Mouse (Mus musculus) monocyte, adult 5-6 weeks (primary cell): ENCODE data around the gene Klhl29. TPM values are rescaled to one million over a fixed set of nuclear protein-coding genes. Genes with fewer than 3 reads are reported as not detected.

ENCODE experiments used
- ATAC-seq: fragments of 153-309, 156-312 bp; replicated peaks from 2 replicates; pipeline ENCODE4 v1.8.0; 2017; ENCODE audit warnings: mild to moderate bottlenecking; ENCODE audit not compliant: low TSS enrichment, insufficient number of reproducible peaks, severe bottlenecking, poor library complexity, low FRiP score
- total RNA-seq: library from RNA; stranded (forward); fragments of 200-1000, 200-491, 200-594 nt; gene quantifications from 3 replicates; pipeline ENCODE4 v1.2.3, GENCODE M21; 2017

Gene Klhl29
- total RNA-seq, 1 experiment from 2014 or later = not detected

DNA sequence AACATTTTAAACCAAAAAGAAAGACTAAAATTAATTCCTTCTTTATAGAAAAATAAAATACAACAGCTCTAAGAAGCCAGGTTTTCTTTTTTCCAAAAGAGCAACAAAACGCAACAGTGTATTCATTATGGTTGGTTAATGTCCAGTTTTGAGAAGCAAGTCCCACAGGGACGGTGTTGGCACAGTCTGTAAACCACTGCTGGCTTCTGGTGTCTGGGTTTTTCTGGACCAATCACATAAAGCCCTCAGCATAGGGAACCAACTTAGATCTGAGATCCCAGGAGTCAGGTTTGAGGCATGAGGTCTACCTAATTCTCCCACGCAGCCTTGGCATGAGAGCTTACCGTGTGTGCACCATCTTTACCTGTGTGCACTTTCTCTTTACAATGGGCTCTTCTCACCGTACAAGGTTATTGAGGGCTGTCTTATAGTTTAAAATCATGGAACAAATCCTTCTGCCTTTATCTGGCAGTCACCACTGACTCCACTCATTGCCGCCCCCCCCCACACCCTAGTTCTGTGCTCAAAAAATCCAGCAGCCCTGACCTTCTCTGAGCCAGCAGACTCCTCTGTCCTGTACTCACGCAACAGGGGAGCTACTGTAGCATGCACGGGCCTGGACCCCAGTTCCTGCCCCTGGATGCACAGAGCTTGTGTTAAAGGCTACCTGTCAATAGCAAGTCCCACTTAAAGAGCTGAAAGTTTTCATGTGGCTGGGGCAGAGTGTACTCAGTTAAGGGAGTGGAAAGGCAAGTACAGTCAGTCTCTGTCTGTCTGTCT, 132.7 kb downstream of the Klhl29 start:
- no peak for ATAC-seq

DNA sequence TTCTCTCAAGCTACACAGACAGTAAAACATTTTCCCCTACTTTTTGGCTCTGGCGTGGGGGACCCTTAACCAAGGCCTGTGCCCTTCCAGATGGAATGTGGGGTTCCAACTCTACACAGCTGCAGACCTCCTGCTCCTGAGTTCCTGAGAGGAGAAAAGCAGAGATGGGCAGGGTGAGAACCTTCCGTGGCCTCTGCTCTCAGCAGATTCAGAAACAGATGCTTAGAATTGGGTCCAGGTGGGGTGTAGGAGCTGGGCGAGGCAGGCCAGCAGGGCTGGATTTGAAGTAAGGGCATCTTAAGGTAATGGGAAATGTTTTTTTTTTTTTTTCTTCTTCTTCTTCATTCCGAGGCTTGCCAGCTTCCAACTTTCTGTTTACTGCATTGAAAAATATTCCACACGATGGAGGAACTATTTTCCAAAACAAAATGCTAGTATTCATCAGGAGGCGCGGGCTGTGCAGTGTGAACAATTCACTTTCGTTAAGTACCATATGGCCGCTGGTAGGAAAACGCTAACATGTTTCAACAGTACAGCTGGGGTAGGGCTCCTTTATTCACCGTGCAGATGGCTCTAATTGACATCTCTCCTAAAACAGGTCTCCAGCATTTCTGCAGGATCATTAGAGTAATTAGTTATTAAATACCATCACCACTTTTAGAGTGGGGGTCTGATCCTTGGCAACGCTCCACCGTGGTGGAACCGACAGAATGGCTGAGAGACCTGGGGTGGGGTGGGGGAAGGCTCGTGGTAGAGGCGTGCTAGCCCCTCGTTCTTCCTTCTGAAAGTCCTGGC, 135.8 kb downstream of the Klhl29 start:
- no peak for ATAC-seq

DNA sequence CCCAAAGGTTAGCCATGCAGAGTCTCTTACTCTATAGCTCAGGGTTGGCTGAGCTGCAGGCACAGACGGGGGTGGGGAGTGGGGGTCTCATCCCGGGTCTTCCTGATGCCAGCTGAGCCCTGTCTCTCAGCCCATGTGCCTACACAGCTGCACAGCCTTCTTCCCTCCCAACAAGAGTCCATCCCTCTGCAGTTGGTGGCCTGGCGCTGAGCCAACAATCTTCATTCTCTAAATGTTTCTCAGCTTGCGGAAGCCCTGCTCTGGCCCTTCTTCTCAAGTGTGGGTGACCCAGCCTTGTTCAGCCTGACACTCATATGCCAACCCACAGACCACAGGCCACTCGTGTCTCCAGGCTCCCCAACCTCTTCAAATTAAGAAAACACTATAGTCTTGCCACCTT, 138.4 kb downstream of the Klhl29 start:
- no peak for ATAC-seq

DNA sequence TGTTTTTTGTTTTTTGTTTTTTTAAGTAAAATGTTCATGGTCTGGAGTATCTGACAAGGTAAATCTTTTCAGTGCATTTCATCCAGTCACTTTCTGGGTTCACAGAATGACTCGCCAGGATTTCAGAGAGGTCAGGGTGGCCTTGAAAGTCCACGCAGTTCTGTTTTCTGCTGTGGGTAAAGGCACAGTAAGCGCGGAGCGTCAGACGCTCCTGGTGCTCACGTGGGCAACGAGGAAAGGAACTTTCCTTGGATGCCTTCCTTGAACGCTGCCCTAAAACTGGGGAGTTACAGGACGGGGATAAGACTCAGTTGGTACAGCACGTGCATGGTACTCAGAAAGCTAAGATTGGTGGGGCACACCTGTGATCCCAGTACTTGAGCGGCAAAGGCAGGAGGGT, 139.9 kb downstream of the Klhl29 start:
- ATAC-seq = no peak

DNA sequence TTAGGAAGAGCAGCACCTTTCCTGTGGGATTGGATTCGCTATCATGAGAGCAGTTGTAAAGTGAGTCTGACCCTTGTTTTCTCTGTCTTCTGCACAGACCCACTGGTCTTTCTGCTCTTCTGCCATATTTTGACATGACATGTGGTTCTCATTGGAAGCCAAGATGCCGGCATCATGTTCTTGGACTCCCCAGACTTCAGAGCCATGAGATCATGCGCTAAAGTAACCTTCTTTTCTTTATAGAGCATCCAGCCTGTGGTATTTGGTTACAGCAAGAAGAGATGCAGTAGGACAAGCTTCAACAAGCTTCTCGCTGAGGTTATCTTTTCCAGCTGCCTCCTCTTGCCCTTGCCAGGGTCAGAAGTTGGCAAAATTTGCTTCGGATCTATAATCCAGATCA, 145.0 kb downstream of the Klhl29 start:
- no peak for ATAC-seq

DNA sequence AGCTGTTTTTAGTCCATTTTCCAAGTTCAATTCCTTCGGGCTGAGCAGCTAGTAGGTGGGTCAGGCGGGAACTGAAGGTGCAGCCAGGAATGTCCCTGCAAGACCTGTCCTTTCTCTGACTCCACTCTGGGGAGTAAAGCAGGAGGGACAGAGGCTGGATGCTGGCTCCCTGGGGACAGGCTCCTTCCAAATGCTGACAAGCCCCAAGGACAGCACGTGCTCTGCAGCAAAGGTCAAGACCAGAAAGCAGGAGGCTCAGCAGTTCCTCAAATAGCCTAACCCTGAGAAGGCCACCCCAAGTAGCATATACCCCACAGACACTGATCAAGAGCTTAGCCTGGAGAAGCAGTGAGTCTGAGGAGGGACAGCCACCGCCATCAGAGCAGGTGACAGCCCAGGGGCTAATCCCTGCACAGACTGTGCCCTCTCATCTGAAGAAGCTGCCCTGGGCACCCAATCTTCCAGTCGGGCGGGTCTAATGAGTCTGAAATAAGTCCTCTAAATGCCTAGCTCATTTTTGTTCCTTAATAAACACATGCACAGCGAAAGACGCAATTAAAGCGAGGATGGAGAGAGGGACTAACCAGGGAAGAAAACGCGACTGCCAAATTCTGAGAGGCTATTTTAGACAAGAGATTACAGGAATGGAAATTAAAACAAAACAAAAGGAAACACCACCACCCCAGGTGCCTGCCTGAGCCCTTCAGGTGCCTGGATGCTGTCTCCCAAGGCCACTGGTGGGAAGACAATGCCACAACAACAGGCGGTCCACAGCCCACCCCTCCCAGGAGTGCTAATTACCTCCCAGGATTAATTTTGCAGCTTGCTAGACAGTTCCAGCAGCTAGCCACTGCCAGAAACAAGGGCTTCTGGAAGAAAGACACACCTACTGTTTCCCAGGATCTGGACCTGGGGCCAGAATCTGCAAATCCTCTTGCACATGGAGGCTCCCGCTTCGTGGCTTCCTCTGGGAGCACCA, 148.5 kb downstream of the Klhl29 start:
- no peak for ATAC-seq

DNA sequence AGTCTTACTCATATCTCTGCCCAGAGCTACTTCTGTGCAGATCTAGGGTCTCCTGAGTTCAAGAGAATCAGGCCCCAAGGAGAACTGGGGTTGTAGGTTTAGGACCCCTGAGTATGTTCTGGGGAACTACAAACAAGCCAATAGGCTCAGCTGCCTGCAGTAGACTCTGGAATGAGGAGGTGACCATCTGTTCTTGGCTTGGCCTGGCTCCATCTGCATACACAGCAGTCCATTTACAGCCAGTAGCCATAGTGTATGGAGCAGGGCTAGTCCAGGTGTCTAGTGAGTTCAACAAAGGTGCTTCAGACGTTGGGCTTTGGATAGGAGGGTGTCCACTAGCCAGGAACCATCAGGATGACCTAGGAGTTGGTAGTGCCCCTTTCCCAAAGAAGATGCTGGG, 151.9 kb downstream of the Klhl29 start:
- no peak for ATAC-seq

DNA sequence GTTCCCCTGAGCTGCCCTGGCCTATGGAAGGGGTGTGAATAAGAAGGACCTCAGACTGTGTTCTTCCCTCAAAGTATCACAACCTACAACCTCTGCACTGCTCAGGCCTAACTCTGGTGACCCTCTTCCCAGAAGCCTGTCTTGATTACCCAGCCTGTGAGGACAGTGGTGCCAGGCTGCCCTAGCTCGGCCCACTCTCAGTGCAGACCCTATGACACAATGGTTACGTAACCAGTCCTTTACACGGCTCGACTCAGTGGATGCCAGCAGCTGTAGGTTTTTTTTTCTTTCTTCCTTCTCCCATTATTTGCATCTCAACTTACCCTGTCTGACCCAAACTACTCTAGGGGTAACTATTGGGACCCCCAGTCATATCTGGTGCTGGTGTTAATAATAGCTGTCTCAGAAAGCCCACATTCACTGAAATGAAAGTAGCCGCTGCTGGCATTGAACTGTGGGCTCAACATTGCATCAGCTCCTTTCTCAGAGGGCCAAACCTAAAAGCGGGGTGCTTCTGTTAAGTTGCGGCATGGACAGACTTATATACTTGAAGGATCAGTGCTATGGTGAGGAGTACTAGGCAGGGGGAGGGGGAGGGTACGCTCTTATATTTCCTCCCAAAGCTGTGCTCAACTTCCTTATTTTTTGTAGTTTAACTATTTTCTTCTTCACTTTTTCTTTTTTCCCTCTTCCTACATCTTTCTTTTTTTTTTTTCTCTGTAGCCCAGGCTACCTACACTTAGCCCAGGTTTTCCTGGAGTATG, 152.9 kb downstream of the Klhl29 start:
- ATAC-seq = no peak

DNA sequence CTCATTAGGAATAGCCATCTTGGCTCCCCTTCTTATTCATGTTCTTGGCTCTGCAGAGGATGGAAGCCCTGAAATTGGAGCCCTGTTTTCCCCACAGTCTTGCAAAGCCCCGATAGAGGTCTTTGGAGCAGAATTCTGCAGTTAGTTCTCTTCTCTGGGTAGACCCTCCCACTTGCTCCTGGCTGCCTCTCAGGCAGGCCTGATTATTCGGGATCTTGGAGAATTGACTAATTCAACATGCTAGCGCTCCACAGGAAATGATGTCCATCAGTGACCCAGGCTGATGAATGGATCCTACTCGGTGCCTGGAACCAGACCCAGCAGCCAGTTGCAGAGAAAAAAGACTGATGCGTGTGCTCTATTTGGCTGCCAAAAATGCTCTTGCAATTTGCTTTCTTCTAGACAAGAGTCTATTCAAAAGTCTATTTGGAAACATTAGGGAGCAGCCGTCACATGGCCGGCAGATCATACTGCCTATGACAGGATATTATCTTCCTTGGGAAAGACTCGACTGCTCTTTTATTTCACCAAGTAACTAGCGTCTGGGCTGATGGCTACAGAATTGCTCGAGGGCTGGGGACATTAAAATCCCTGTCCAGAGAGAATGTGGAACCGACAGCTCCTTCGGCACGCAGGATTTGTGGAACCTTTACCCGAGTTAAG, 155.4 kb downstream of the Klhl29 start:
- no peak for ATAC-seq

DNA sequence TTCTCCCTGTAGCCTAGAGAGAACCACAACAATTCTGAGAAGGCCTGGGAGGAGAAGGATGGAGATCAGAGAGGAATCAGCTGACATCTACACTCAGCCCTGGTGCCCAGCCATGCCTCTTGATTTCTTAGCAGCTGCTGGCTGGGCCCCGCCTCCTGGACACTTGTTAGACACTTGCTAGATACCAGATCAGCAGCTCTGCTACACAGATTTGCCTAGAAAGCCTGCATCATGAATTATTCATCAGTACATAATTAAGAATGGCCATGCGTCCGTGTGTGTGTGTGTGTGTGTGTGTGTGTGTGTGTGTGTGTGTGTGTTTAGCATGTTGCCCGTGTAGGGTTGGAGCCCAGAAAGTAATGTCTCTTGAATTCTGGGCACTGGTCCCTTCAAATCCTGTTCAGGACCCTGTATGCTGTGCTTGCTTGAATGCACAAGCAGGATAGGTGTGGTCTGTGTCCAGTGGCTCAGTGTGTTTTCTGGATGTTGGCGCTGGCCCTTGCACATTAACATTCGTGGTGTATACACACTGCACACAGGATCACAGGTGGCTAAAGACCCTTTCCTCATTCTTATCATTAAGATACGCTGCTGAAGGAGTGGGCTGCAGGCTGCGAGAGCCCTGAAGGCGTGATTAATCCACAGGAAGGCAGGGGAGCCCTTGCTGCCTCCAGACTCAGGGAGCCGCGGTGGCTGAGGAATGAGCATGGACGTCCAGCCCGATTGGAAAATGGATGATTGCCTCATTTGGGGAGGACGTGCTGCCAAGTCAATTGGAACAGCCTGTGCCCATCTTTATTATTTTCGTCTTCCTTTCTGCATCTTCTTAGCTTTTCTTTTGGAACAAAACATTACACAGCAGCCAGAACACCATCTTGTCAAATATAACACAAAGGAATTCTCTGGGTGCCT, 159.4 kb downstream of the Klhl29 start:
- no peak for ATAC-seq

DNA sequence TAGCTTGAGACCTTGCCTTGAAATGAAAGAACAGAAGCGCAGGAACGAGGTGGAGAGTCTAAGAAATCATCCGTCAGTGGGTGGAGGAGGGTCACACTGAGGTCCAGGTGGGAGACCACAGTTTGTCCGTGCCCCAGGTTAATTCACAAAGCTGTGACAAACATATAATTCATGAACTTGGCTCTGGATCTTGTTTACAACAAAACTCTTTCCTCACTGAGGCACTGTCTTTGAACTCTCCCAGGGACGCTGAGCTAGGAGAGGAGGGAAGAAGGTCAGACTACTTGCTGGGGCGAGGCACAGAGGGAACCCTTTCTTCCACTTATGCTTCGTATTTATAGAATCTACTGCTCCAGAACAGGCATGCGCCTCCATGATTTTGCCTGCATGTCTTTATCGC, 161.2 kb downstream of the Klhl29 start:
- no peak for ATAC-seq

DNA sequence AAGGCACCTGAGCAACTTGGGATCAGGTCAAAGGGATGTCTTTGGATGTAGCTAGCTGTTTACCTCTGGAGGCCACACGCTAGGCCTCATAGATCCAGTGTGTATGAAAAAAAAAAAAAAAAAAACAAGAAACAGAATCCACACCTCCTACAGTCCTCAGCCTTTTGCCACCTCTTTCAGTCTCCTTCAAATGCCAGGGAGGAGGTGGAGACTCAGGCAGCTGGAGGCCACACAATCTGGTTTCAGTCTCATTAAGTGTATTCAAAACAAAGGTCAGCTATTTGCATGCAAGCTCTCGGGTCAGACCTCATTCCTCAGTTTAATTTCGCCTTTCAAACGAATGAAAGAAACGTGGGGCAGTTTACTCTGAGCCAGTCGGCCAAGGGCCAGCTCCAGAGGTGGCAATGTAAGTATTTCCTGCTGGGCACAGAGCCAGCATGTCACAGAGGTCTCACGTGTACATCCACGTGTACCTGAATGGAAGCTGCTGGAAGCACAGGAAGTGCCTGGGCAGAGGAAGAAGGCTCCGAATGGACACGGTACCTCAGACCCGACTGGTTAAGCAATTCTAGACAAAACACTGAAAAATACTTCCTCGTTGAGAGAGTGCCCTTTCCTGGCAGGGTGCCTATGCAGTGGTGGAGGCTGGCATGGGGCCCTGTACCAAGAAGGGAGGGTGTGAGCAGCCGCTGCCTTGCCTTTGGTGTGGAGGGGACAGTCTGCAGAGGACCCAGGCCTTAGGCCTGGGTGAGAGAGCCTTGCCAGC, 162.0 kb downstream of the Klhl29 start:
- ATAC-seq = no peak

DNA sequence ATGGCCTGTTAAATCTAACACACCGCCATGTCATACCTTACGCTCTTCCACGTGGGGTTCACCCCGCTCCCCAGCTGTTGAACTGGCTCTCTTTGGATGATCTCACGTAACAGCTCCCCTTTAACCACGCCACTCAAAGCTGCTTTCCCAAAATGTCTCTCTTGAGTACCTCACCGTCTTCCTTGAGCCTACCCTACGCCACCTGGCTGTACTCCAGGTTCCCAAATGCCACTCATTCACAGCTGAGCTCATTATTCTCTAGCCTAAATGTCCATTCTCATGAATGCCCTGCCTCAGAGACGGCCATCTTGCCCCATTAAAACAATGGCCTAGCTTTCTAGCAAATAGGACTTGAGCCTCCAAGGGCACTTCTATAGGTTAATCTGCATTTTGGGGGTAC, 163.6 kb downstream of the Klhl29 start:
- ATAC-seq = no peak

DNA sequence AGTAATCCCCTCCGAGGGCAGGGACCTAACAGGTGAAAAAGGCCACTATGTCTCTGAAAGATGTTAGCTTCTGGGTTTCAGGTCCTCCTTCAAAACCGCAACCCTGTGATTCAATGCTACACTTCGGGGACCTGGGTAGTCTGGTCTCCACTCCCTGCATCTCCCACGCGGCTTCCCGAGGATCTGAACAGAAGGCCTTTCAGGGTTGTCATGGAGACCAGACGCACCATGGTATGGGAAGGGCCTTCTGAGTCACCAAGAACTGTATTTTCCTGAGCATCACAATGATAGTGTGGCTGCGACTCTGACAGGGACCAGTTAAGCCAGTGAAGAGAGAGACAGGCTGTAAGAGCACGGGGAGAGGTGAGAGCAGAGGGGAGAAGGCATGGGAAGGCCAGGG, 164.7 kb downstream of the Klhl29 start:
- ATAC-seq = no peak

DNA sequence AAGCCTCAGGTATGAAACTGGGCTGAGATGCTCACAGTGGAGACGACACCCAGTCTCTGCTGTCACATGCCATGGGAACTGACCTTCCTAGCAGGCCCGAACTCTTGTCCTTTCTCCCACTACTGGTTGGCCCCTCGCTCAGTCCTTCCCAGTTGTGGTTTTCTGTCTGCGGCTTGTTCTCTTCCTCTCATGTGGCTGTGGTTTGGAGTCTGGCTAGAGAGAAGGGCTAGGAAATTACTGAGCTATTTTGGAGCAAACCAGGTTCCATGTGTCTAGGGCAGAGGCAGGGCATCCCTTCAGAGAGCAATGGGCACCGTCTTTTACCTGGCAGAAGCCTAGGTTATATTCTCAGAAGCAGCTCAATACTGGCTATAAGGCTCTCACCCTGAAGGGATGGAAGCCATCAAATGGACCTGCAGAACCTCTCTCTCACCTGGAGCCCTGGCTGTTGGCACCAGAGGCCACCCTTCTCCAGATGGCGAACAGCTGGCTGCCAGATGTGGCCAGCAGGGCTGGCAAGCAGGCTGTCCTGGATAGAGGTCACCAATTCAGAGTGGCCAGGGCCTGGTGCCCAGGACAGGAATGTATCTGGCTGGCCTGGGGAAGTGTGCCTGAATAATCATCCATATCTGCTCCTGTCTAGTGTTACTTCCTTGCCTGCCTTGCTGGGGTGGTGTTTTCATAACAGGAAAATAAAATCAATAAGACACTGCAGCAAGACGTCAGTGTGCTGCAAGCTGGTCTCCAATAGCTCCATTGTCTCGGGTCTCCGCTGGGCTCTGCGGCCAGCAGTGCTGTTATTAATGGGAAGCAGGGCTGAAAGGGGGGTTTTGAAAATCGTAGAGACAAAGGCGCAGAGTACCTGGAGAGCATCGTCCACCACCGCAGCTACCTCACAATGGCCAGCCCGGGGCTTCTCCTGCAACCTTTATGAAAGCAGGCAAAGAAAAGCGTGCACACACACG, 167.3 kb downstream of the Klhl29 start:
- no peak for ATAC-seq
